Mouse (Mus musculus): ENCODE data around the gene Dmrt3.

Gene Dmrt3

GRCm38 (mm10) chr19:25610015-25610410, at the start of gene Dmrt3:
TSS of gene Dmrt3 (plus strand) at chr19:25610301.
- no peak for DNase-seq (ENCODE audit: low spot score in 2 of 2)

GRCm38 (mm10) chr19:25564430-25564829, 45.7 kb upstream of the Dmrt3 start:
- no peak for DNase-seq (ENCODE audit: low spot score in 2 of 2)

GRCm38 (mm10) chr19:25569778-25570177, 40.3 kb upstream of the Dmrt3 start:
- DNase-seq (ENCODE audit: low spot score in 2 of 2): no peak

GRCm38 (mm10) chr19:25574431-25574830, 35.7 kb upstream of the Dmrt3 start:
- no peak for DNase-seq (ENCODE audit: low spot score in 2 of 2)

GRCm38 (mm10) chr19:25574981-25575814, 34.9 kb upstream of the Dmrt3 start:
- no peak for DNase-seq (ENCODE audit: low spot score in 2 of 2)

GRCm38 (mm10) chr19:25578358-25578757, 31.7 kb upstream of the Dmrt3 start:
- DNase-seq (ENCODE audit: low spot score in 2 of 2): no peak

- DNase-seq (ENCODE audit: low spot score in 2 of 2): no peak
Measured at GRCm38 (mm10) chr19:25579440-25579839, 30.7 kb upstream of the Dmrt3 start.

GRCm38 (mm10) chr19:25597717-25598232, 12.3 kb upstream of the Dmrt3 start:
- no peak for DNase-seq (ENCODE audit: low spot score in 2 of 2)

- DNase-seq (ENCODE audit: low spot score in 2 of 2): no peak
Measured at GRCm38 (mm10) chr19:25598626-25599025, 11.5 kb upstream of the Dmrt3 start.

GRCm38 (mm10) chr19:25601966-25602365, 8.1 kb upstream of the Dmrt3 start:
- DNase-seq (ENCODE audit: low spot score in 2 of 2): no peak

- DNase-seq (ENCODE audit: low spot score in 2 of 2): no peak
Measured at GRCm38 (mm10) chr19:25607461-25608205, 2.5 kb upstream of the Dmrt3 start.

GRCm38 (mm10) chr19:25608206-25608580, 1.9 kb upstream of the Dmrt3 start:
- no peak for DNase-seq (ENCODE audit: low spot score in 2 of 2)

- DNase-seq (ENCODE audit: low spot score in 2 of 2): no peak
Measured at GRCm38 (mm10) chr19:25608961-25609850, 895 bp upstream of the Dmrt3 start.

- DNase-seq (ENCODE audit: low spot score in 2 of 2): no peak
Measured at GRCm38 (mm10) chr19:25610411-25611111, 460 bp downstream of the Dmrt3 start.

- DNase-seq (ENCODE audit: low spot score in 2 of 2): no peak
Measured at GRCm38 (mm10) chr19:25611116-25611515, 1.0 kb downstream of the Dmrt3 start.

GRCm38 (mm10) chr19:25611876-25612805, 2.0 kb downstream of the Dmrt3 start:
- no peak for DNase-seq (ENCODE audit: low spot score in 2 of 2)

- no peak for DNase-seq (ENCODE audit: low spot score in 2 of 2)
Measured at GRCm38 (mm10) chr19:25612806-25613295, 2.8 kb downstream of the Dmrt3 start.

- no peak for DNase-seq (ENCODE audit: low spot score in 2 of 2)
Measured at GRCm38 (mm10) chr19:25613476-25614300, 3.6 kb downstream of the Dmrt3 start.

- DNase-seq (ENCODE audit: low spot score in 2 of 2): no peak
Measured at GRCm38 (mm10) chr19:25615889-25616288, 5.8 kb downstream of the Dmrt3 start.

All from right cerebral cortex, postnatal 36 days (tissue).